Mouse (Mus musculus) myocyte (in vitro differentiated cells): ENCODE data around the gene Sipa1l2. TPM values are rescaled to one million over a fixed set of nuclear protein-coding genes. Genes with fewer than 3 reads are reported as not detected.

ENCODE experiments used
- H3K27me3 ChIP-seq: one replicate; pipeline ENCODE4 v1.6.1; 2011; ENCODE audit not compliant: control insufficient read depth, insufficient read depth, insufficient read length
- H3K36me3 ChIP-seq: one replicate; pipeline ENCODE4 v1.6.1; 2011; ENCODE audit not compliant: control insufficient read depth, insufficient read depth
- H3K4me2 ChIP-seq: one replicate; pipeline ENCODE4 v1.6.1; 2011; ENCODE audit warnings: low read depth, control low read depth
- H3K4me3 ChIP-seq: one replicate; pipeline ENCODE4 v1.5.1; 2011; ENCODE audit warnings: mild to moderate bottlenecking, control low read depth, moderate library complexity
- H3K79me2 ChIP-seq: one replicate; pipeline ENCODE4 v1.6.1; 2011; ENCODE audit not compliant: control insufficient read depth, insufficient read depth
- H3ac ChIP-seq: one replicate; pipeline ENCODE4 v1.6.1; 2011; ENCODE audit not compliant: control insufficient read depth, insufficient read length
- CEBPB ChIP-seq: IDR thresholded peaks from 2 replicates; pipeline ENCODE4 v1.6.1; 2011; ENCODE audit warnings: mild to moderate bottlenecking, moderate library complexity; ENCODE audit not compliant: poor library complexity, insufficient read depth, severe bottlenecking
- E2F4 ChIP-seq: IDR thresholded peaks from one replicate; pipeline ENCODE4 v1.6.1; 2011; ENCODE audit warnings: mild to moderate bottlenecking, control low read depth, moderate library complexity; ENCODE audit not compliant: insufficient read depth
- MAX ChIP-seq: IDR thresholded peaks from one replicate; pipeline ENCODE4 v1.6.1; 2011; ENCODE audit warnings: low read depth, mild to moderate bottlenecking, control low read depth
- MYOD1 ChIP-seq, 3 experiments: IDR thresholded peaks; one replicate each; pipeline ENCODE4 v1.6.1; 2011; ENCODE audit warnings: control low read depth in 2 of 3, low read depth in 2 of 3, mild to moderate bottlenecking in 2 of 3, moderate library complexity in 1 of 3; ENCODE audit not compliant: insufficient read length in 2 of 3, control insufficient read depth in 1 of 3
- MYOG ChIP-seq, 3 experiments: IDR thresholded peaks; one replicate each; pipeline ENCODE4 v1.6.1; 2011; ENCODE audit warnings: control low read depth in 2 of 3, low read depth in 2 of 3, mild to moderate bottlenecking in 2 of 3; ENCODE audit not compliant: insufficient read length in 2 of 3, control insufficient read depth in 1 of 3, insufficient read depth in 1 of 3
- POLR2A ChIP-seq: IDR thresholded peaks from one replicate; pipeline ENCODE4 v1.6.1; 2011; ENCODE audit warnings: low read depth, mild to moderate bottlenecking, control low read depth, moderate library complexity; ENCODE audit not compliant: insufficient read length
- POLR2AphosphoS2 ChIP-seq: IDR thresholded peaks from one replicate; pipeline ENCODE4 v1.6.1; 2011; ENCODE audit warnings: low read depth, control low read depth; ENCODE audit not compliant: insufficient read length
- REST ChIP-seq: IDR thresholded peaks from one replicate; pipeline ENCODE4 v1.6.1; 2011; ENCODE audit warnings: mild to moderate bottlenecking, control low read depth, moderate library complexity; ENCODE audit not compliant: insufficient read depth, insufficient read length
- SRF ChIP-seq: IDR thresholded peaks from one replicate; pipeline ENCODE4 v1.6.1; 2011; ENCODE audit warnings: low read depth; ENCODE audit not compliant: control insufficient read depth, insufficient read length
- TCF12 ChIP-seq: IDR thresholded peaks from one replicate; pipeline ENCODE4 v1.6.1; 2011; ENCODE audit warnings: mild to moderate bottlenecking, control low read depth; ENCODE audit not compliant: poor library complexity, insufficient read depth, severe bottlenecking
- TCF3 ChIP-seq: IDR thresholded peaks from one replicate; pipeline ENCODE4 v1.6.1; 2011; ENCODE audit warnings: low read depth, control low read depth; ENCODE audit not compliant: insufficient read length
- USF1 ChIP-seq: IDR thresholded peaks from one replicate; pipeline ENCODE4 v1.6.1; 2011; ENCODE audit warnings: low read depth, mild to moderate bottlenecking, control low read depth, moderate library complexity
- polyA plus RNA-seq: library from polyadenylated mRNA; unstranded; fragments of >200 nt; fragmentation: generic; extraction: Trizol; gene quantifications from one replicate; pipeline ENCODE4 v1.2.1, GENCODE M21; 2012; ENCODE audit warnings: missing spikeins

Sipa1l2 gene
- polyA plus RNA-seq, 1 experiment, result 16.2 TPM

GRCm38 (mm10) chr8:125414651-125415050 lies 155.0 kb downstream of the Sipa1l2 start:
- H3K36me3 ChIP-seq, result no peaks in the 10 kb centered on the region
- TF ChIP-seq CEBPB (no peak), REST (no peak), TCF3 (no peak), POLR2AphosphoS2 (no peak), SRF (no peak), TCF12 (no peak), USF1 (no peak), POLR2A (no peak), E2F4 (no peak), MYOD1 (IDR thresholded peaks at IDR 0.05; ENCODE audit: control insufficient read depth in 1 of 3, insufficient read length in 2 of 3, low read depth in 2 of 3) (no peak)
- no peaks in the 10 kb centered on the region for H3K79me2 ChIP-seq
- no peak overlapping the region for H3K4me3 ChIP-seq
- H3ac ChIP-seq, result no peak overlapping the region
- no peak overlapping the region for H3K4me2 ChIP-seq
- H3K27me3 ChIP-seq, result no peaks in the 10 kb centered on the region

- Histone ChIP-seq H3K4me3 (no peak overlapping the region), H3K27me3 (no peaks in the 10 kb centered on the region), H3K36me3 (no peaks in the 10 kb centered on the region), H3K79me2 (no peaks in the 10 kb centered on the region), H3K4me2 (no peak overlapping the region), H3ac (no peak overlapping the region)
- TF ChIP-seq POLR2A (no peak), POLR2AphosphoS2 (no peak), USF1 (no peak), TCF12 (no peak), REST (no peak), CEBPB (no peak), SRF (no peak)
Measured at GRCm38 (mm10) chr8:125413001-125413909, 156.4 kb downstream of the Sipa1l2 start.

- no peaks in the 10 kb centered on the region for H3K27me3 ChIP-seq
- H3K36me3 ChIP-seq, result no peaks in the 10 kb centered on the region
- no peak overlapping the region for H3K4me3 ChIP-seq
- no peak overlapping the region for H3ac ChIP-seq
- no peaks in the 10 kb centered on the region for H3K79me2 ChIP-seq
- TF ChIP-seq POLR2AphosphoS2, result no peak
- TF ChIP-seq TCF12, result no peak
- no peak for TF ChIP-seq USF1
- H3K4me2 ChIP-seq, result no peak overlapping the region
Measured at GRCm38 (mm10) chr8:125410646-125411045, 159.0 kb downstream of the Sipa1l2 start.

- no peak overlapping the region for H3K4me3 ChIP-seq
- no peaks in the 10 kb centered on the region for H3K36me3 ChIP-seq
- H3K4me2 ChIP-seq, result no peak overlapping the region
- H3ac ChIP-seq, result no peak overlapping the region
- H3K79me2 ChIP-seq, result no peaks in the 10 kb centered on the region
- H3K27me3 ChIP-seq, result no peaks in the 10 kb centered on the region
- TF ChIP-seq REST, result no peak
- no peak for TF ChIP-seq TCF3
- TF ChIP-seq USF1, result no peak
- TF ChIP-seq TCF12, result no peak
- no peak for TF ChIP-seq MAX
- no peak for TF ChIP-seq MYOD1 (IDR thresholded peaks at IDR 0.05; ENCODE audit: control insufficient read depth in 1 of 3, insufficient read length in 2 of 3, low read depth in 2 of 3)
- TF ChIP-seq POLR2A, result no peak
- no peak for TF ChIP-seq SRF
- TF ChIP-seq POLR2AphosphoS2, result no peak
- no peak for TF ChIP-seq E2F4
- TF ChIP-seq MYOG (IDR thresholded peaks at IDR 0.05; ENCODE audit: control insufficient read depth in 1 of 3, insufficient read depth in 1 of 3, insufficient read length in 2 of 3, low read depth in 2 of 3), result no peak
- no peak for TF ChIP-seq CEBPB
Measured at GRCm38 (mm10) chr8:125407672-125408071, 161.9 kb downstream of the Sipa1l2 start.

GRCm38 (mm10) chr8:125406453-125406852 lies 163.2 kb downstream of the Sipa1l2 start:
- no peaks in the 10 kb centered on the region for H3K79me2 ChIP-seq
- no peak overlapping the region for H3K4me3 ChIP-seq
- no peaks in the 10 kb centered on the region for H3K36me3 ChIP-seq
- H3ac ChIP-seq, result no peak overlapping the region
- no peaks in the 10 kb centered on the region for H3K27me3 ChIP-seq
- no peak overlapping the region for H3K4me2 ChIP-seq
- TF ChIP-seq E2F4 (no peak), CEBPB (no peak), TCF12 (no peak), MYOD1 (IDR thresholded peaks at IDR 0.05; ENCODE audit: control insufficient read depth in 1 of 3, insufficient read length in 2 of 3, low read depth in 2 of 3) (no peak), REST (no peak), USF1 (no peak)
